In genomic region chr1:134651268-134651850, GRCm38 (mm10) we compare ENCODE assay signal across 9 mouse cellular contexts. TPM values are rescaled to one million over a fixed set of nuclear protein-coding genes. Genes with fewer than 3 reads are reported as not detected.
DNase-seq lines count a peak whose midpoint lies in the region; ATAC-seq and TF ChIP-seq lines count a peak whose summit lies in the region.
"Had no signal": no experiment of that assay in that cellular context is flagged by ENCODE, and none has a peak within 500 bp of the region (broad histone marks: within the 10 kb centered on the region; RNA-seq: fewer than 3 reads in every experiment).

No protein-coding gene starts in this region.

- TF ChIP-seq POLR2A in myocyte (IDR thresholded peaks at IDR 0.05; ENCODE audit: insufficient read length, low read depth): no peak

- DNase-seq in frontal cortex, postnatal 25 days (ENCODE audit: low spot score in 2 of 2): no peak
- DNase-seq in right cerebral cortex, postnatal 10 days (ENCODE audit: low spot score in 2 of 2): peak; percentile 69 to 72
- no peak for DNase-seq in right cerebral cortex, adult 18-20 months
- DNase-seq in thymus, postnatal 36 days: no peak
- no peak for DNase-seq in yolk sac, embryonic 10.5 days (ENCODE audit: low spot score)

- H3K79me2 ChIP-seq in myocyte (ENCODE audit: control insufficient read depth, insufficient read depth): no peaks in the 10 kb centered on the region

- WGBS in intestine, embryonic 15.5 days: 43% methylated on average over 13 of the region's 13 CpGs

- no peak overlapping the region for H3ac ChIP-seq in myocyte (ENCODE audit: control insufficient read depth, insufficient read length)

- peak; percentile 64; the same call in 1 of the 2 replicates for ATAC-seq in frontal cortex, adult (ENCODE audit: low TSS enrichment)
- peak; percentile 68; the same call in 1 of the 2 replicates for ATAC-seq in intestine, embryonic 15.5 days

- peaks cover 24% of the 10 kb centered on the region for H3K27me3 ChIP-seq in intestine, embryonic 15.5 days (replicated peaks)
- H3K27me3 ChIP-seq in myocyte (ENCODE audit: control insufficient read depth, insufficient read depth, insufficient read length): peaks cover 28% of the 10 kb centered on the region

- no peak overlapping the region for H3K4me3 ChIP-seq in intestine, embryonic 15.5 days (replicated peaks)
- no peak overlapping the region for H3K4me3 ChIP-seq in myocyte
- H3K4me3 ChIP-seq: left cerebral cortex, adult 2 months had no signal

- peaks cover 17% of the 10 kb centered on the region for H3K4me1 ChIP-seq in intestine, embryonic 15.5 days (replicated peaks)

- H3K9me3 ChIP-seq in intestine, embryonic 15.5 days: no peaks in the 10 kb centered on the region

- H3K27ac ChIP-seq in intestine, embryonic 15.5 days: no peak overlapping the region; the same call in 1 of the 2 replicates
- H3K27ac ChIP-seq: left cerebral cortex, adult 2 months had no signal

- H3K4me2 ChIP-seq in intestine, embryonic 15.5 days (replicated peaks): peak overlapping the region; percentile 14; the same call in 1 of the 2 replicates
- peak overlapping the region; percentile 49 for H3K4me2 ChIP-seq in myocyte (ENCODE audit: low read depth)

- no peaks in the 10 kb centered on the region for H3K36me3 ChIP-seq in intestine, embryonic 15.5 days
- no peaks in the 10 kb centered on the region for H3K36me3 ChIP-seq in myocyte (ENCODE audit: control insufficient read depth, insufficient read depth)

- no peak overlapping the region for H3K9ac ChIP-seq in intestine, embryonic 15.5 days

TF ChIP-seq in myocyte, 11 proteins besides CTCF, POLR2A, EP300 and RAD21:
- no peak for TF ChIP-seq USF1 (IDR thresholded peaks at IDR 0.05; ENCODE audit: low read depth)
- TF ChIP-seq MAX (IDR thresholded peaks at IDR 0.05; ENCODE audit: low read depth): no peak
- TF ChIP-seq SRF (IDR thresholded peaks at IDR 0.05; ENCODE audit: control insufficient read depth, insufficient read length, low read depth): no peak
- TF ChIP-seq CEBPB (IDR thresholded peaks at IDR 0.05; ENCODE audit: insufficient read depth, poor library complexity, severe bottlenecking): no peak
- no peak for TF ChIP-seq MYOG (IDR thresholded peaks at IDR 0.05; ENCODE audit: control insufficient read depth in 1 of 3, insufficient read depth in 1 of 3, insufficient read length in 2 of 3, low read depth in 2 of 3)
- no peak for TF ChIP-seq E2F4 (IDR thresholded peaks at IDR 0.05; ENCODE audit: insufficient read depth)
- no peak for TF ChIP-seq TCF12 (IDR thresholded peaks at IDR 0.05; ENCODE audit: insufficient read depth, poor library complexity, severe bottlenecking)
- TF ChIP-seq REST (IDR thresholded peaks at IDR 0.05; ENCODE audit: insufficient read depth, insufficient read length): no peak
- TF ChIP-seq TCF3 (IDR thresholded peaks at IDR 0.05; ENCODE audit: insufficient read length, low read depth): no peak
- TF ChIP-seq POLR2AphosphoS2 (IDR thresholded peaks at IDR 0.05; ENCODE audit: insufficient read length, low read depth): no peak
- no peak for TF ChIP-seq MYOD1 (IDR thresholded peaks at IDR 0.05; ENCODE audit: control insufficient read depth in 1 of 3, insufficient read length in 2 of 3, low read depth in 2 of 3)

RNA-seq across cellular contexts. Expression of gene Syt2, which starts 4.9 kb away (rescaled TPM):
- polyA plus RNA-seq in intestine, embryonic 15.5 days (2015; fragmentation: Nextera tagmentation; extraction: Ambion mirVana): 0.87 and 2.0 TPM in 2 replicates
- 0.11 TPM for polyA plus RNA-seq in myocyte (2012; fragmentation: generic; extraction: Trizol)

Comparison
In these comparisons a context has a peak if more than half of its experiments do, and no peak if none do; other contexts are left out.
1. DNase-seq: peak in right cerebral cortex, postnatal 10 days (2 of 2); none in frontal cortex, postnatal 25 days (0 of 2), right cerebral cortex, adult 18-20 months (single experiment), thymus, postnatal 36 days (0 of 2) and yolk sac, embryonic 10.5 days (single experiment).